Mouse (Mus musculus) liver, adult 2 months (tissue): ENCODE measurements around the gene Ptk6.

Experiments used
- CTCF ChIP-seq: fragments of 200-500 bp; IDR thresholded peaks from 2 replicates; pipeline ENCODE4 v1.5.1; 2011; ENCODE audit warnings: low read depth, low read length, control low read depth
- POLR2A ChIP-seq: fragments of 200-500 bp; IDR thresholded peaks from 2 replicates; pipeline ENCODE4 v1.6.1; 2011; ENCODE audit warnings: low read length, control low read depth; ENCODE audit not compliant: insufficient read depth; ENCODE audit errors: extremely low read depth

DNA sequence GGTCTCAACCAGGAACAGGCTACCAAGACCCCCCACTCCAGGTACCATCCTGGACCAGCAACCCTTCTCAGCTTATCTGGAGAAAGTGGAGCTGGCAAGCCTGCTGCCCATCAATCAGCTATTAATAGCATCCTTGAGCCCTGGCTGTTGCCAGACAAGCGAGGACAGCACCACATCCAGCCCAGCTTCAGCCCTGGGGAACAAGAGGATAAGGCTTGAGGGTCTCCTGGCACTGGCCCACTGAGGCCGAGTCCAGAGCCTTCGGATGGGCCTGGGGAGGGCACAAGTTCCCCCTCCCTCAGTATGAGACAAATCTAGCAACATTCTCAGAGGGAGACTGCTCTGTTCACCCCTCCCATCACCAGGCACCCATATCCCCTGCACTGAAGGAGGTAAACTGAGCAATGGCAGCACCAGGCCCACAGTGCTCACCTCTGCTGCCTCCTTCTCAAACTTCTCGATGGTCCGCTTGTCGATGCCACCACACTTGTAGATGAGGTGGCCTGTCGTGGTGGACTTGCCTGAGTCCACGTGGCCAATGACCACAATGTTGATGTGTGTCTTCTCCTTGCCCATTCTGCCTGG lies 47.7 kb downstream of the Ptk6 start:
- no peak for TF ChIP-seq POLR2A
- no peak for TF ChIP-seq CTCF
